Mouse (Mus musculus): ENCODE data around the gene Rpl23. TPM values are rescaled to one million over a fixed set of nuclear protein-coding genes. Genes with fewer than 3 reads are reported as not detected.
A peak's percentile ranks its signal among the peaks of the same experiment; 100 is the strongest.

Gene Rpl23
- polyA plus RNA-seq, 1 experiment: 32.2 TPM

- Histone ChIP-seq H3K36me3 (ENCODE audit: control insufficient read depth) (peaks cover 66% of the 10 kb centered on the region), H3K27me3 (ENCODE audit: control insufficient read depth) (no peaks in the 10 kb centered on the region), H3K9me3 (ENCODE audit: control insufficient read depth, low read length) (peaks cover 3% of the 10 kb centered on the region), H3K4me1 (ENCODE audit: control insufficient read depth) (peaks cover 39% of the 10 kb centered on the region), H3K4me3 (replicated peaks) (peak overlapping the region; percentile 96)
- TF ChIP-seq TAL1 (IDR thresholded peaks at IDR 0.05; ENCODE audit: low read length) (no peak), GATA1 (IDR thresholded peaks at IDR 0.05; ENCODE audit: low read length) (no peak)
Measured at GRCm38 (mm10) chr11:97779968-97780701, 2.1 kb downstream of the Rpl23 start.

- H3K27me3 ChIP-seq (ENCODE audit: control insufficient read depth): no peaks in the 10 kb centered on the region
- H3K4me1 ChIP-seq (ENCODE audit: control insufficient read depth): peaks cover 39% of the 10 kb centered on the region
- TF ChIP-seq GATA1 (IDR thresholded peaks at IDR 0.05; ENCODE audit: low read length): no peak
- H3K36me3 ChIP-seq (ENCODE audit: control insufficient read depth): peaks cover 68% of the 10 kb centered on the region
- peaks cover under 1% of the 10 kb centered on the region for H3K9me3 ChIP-seq (ENCODE audit: control insufficient read depth, low read length)
- no peak overlapping the region for H3K4me3 ChIP-seq (replicated peaks)
Measured at GRCm38 (mm10) chr11:97778918-97779317, 3.3 kb downstream of the Rpl23 start.

- no peaks in the 10 kb centered on the region for H3K27me3 ChIP-seq (ENCODE audit: control insufficient read depth)
- no peak overlapping the region for H3K4me3 ChIP-seq (replicated peaks)
- peaks cover 34% of the 10 kb centered on the region for H3K4me1 ChIP-seq (ENCODE audit: control insufficient read depth)
- no peaks in the 10 kb centered on the region for H3K9me3 ChIP-seq (ENCODE audit: control insufficient read depth, low read length)
- TF ChIP-seq TAL1 (IDR thresholded peaks at IDR 0.05; ENCODE audit: low read length): no peak
- no peak for TF ChIP-seq GATA1 (IDR thresholded peaks at IDR 0.05; ENCODE audit: low read length)
- H3K36me3 ChIP-seq (ENCODE audit: control insufficient read depth): peaks cover 68% of the 10 kb centered on the region
Measured at GRCm38 (mm10) chr11:97777129-97777529, 5.1 kb downstream of the Rpl23 start.

GRCm38 (mm10) chr11:97776497-97777128 lies 5.6 kb downstream of the Rpl23 start:
- H3K9me3 ChIP-seq (ENCODE audit: control insufficient read depth, low read length): no peaks in the 10 kb centered on the region
- peaks cover 30% of the 10 kb centered on the region for H3K4me1 ChIP-seq (ENCODE audit: control insufficient read depth)
- H3K27me3 ChIP-seq (ENCODE audit: control insufficient read depth): no peaks in the 10 kb centered on the region
- H3K36me3 ChIP-seq (ENCODE audit: control insufficient read depth): peaks cover 66% of the 10 kb centered on the region
- TF ChIP-seq GATA1 (IDR thresholded peaks at IDR 0.05; ENCODE audit: low read length) (no peak), TAL1 (IDR thresholded peaks at IDR 0.05; ENCODE audit: low read length) (no peak)
- no peak overlapping the region for H3K4me3 ChIP-seq (replicated peaks)

GRCm38 (mm10) chr11:97775808-97776496 lies 6.3 kb downstream of the Rpl23 start, which contains the start of gene 1700001P01Rik:
Gene 1700001P01Rik (minus strand): TSS chr11:97775918.
- TF ChIP-seq GATA1 (IDR thresholded peaks at IDR 0.05; ENCODE audit: low read length) (no peak), TAL1 (IDR thresholded peaks at IDR 0.05; ENCODE audit: low read length) (no peak)
- H3K27me3 ChIP-seq (ENCODE audit: control insufficient read depth): no peaks in the 10 kb centered on the region
- peaks cover 27% of the 10 kb centered on the region for H3K4me1 ChIP-seq (ENCODE audit: control insufficient read depth)
- H3K36me3 ChIP-seq (ENCODE audit: control insufficient read depth): peaks cover 60% of the 10 kb centered on the region
- H3K9me3 ChIP-seq (ENCODE audit: control insufficient read depth, low read length): no peaks in the 10 kb centered on the region
- no peak within 1 kb of the TSS for H3K4me3 ChIP-seq (replicated peaks)

- Histone ChIP-seq H3K27me3 (ENCODE audit: control insufficient read depth) (no peaks in the 10 kb centered on the region), H3K4me3 (replicated peaks) (no peak overlapping the region), H3K4me1 (ENCODE audit: control insufficient read depth) (peaks cover 19% of the 10 kb centered on the region), H3K9me3 (ENCODE audit: control insufficient read depth, low read length) (no peaks in the 10 kb centered on the region), H3K36me3 (ENCODE audit: control insufficient read depth) (peaks cover 52% of the 10 kb centered on the region)
- TF ChIP-seq TAL1 (IDR thresholded peaks at IDR 0.05; ENCODE audit: low read length) (no peak), GATA1 (IDR thresholded peaks at IDR 0.05; ENCODE audit: low read length) (no peak)
Measured at GRCm38 (mm10) chr11:97775186-97775585, 7.1 kb downstream of the Rpl23 start.

GRCm38 (mm10) chr11:97771410-97771809 lies 10.8 kb downstream of the Rpl23 start:
- no peak overlapping the region for H3K4me3 ChIP-seq (replicated peaks)
- no peaks in the 10 kb centered on the region for H3K9me3 ChIP-seq (ENCODE audit: control insufficient read depth, low read length)
- peaks cover 15% of the 10 kb centered on the region for H3K36me3 ChIP-seq (ENCODE audit: control insufficient read depth)
- TF ChIP-seq GATA1 (IDR thresholded peaks at IDR 0.05; ENCODE audit: low read length) (no peak), TAL1 (IDR thresholded peaks at IDR 0.05; ENCODE audit: low read length) (no peak)
- peaks cover 13% of the 10 kb centered on the region for H3K4me1 ChIP-seq (ENCODE audit: control insufficient read depth)
- H3K27me3 ChIP-seq (ENCODE audit: control insufficient read depth): no peaks in the 10 kb centered on the region

GRCm38 (mm10) chr11:97769704-97770103 lies 12.5 kb downstream of the Rpl23 start:
- peaks cover 22% of the 10 kb centered on the region for H3K4me1 ChIP-seq (ENCODE audit: control insufficient read depth)
- H3K36me3 ChIP-seq (ENCODE audit: control insufficient read depth): peaks cover 6% of the 10 kb centered on the region
- H3K4me3 ChIP-seq (replicated peaks): no peak overlapping the region
- no peaks in the 10 kb centered on the region for H3K9me3 ChIP-seq (ENCODE audit: control insufficient read depth, low read length)
- no peaks in the 10 kb centered on the region for H3K27me3 ChIP-seq (ENCODE audit: control insufficient read depth)
- TF ChIP-seq GATA1 (IDR thresholded peaks at IDR 0.05; ENCODE audit: low read length) (no peak), TAL1 (IDR thresholded peaks at IDR 0.05; ENCODE audit: low read length) (no peak)
